Mouse (Mus musculus): ENCODE measurements around the gene Sorcs2. TPM values are rescaled to one million over a fixed set of nuclear protein-coding genes. Genes with fewer than 3 reads are reported as not detected.
A peak's percentile ranks its signal among the peaks of the same experiment; 100 is the strongest.

The Sorcs2 gene
- total RNA-seq (2021), result 1 to 10 TPM; 2.2 to 4.3 TPM
- long read RNA-seq, experiment 1, partial matches to known transcripts, result 0 of 1 reads
- long read RNA-seq, experiment 1, other reads (novel, unspliced or antisense), result 1 of 1 reads
- long read RNA-seq, experiment 2, partial matches to known transcripts, result 1 of 2 reads
- long read RNA-seq, experiment 2, other reads (novel, unspliced or antisense), result 1 of 2 reads

GRCm38 (mm10) chr5:36397837-36398282 lies at the start of gene Sorcs2:
Gene Sorcs2, minus strand, starts transcription at chr5:36398139.
- DNase-seq, result peak; percentile 80

GRCm38 (mm10) chr5:36446166-36446890 lies 48.4 kb upstream of the Sorcs2 start:
- DNase-seq, result no peak

GRCm38 (mm10) chr5:36445028-36445427 lies 47.1 kb upstream of the Sorcs2 start:
- DNase-seq, result no peak

- DNase-seq, result no peak
Observed at GRCm38 (mm10) chr5:36444611-36445010, 46.7 kb upstream of the Sorcs2 start.

GRCm38 (mm10) chr5:36440741-36441140 lies 42.8 kb upstream of the Sorcs2 start:
- DNase-seq, result no peak

GRCm38 (mm10) chr5:36436858-36437257 lies 38.9 kb upstream of the Sorcs2 start:
- no peak for DNase-seq

- DNase-seq, result no peak
Observed at GRCm38 (mm10) chr5:36434398-36434967, 36.5 kb upstream of the Sorcs2 start.

- DNase-seq, result no peak
Observed at GRCm38 (mm10) chr5:36431711-36432110, 33.8 kb upstream of the Sorcs2 start.

GRCm38 (mm10) chr5:36429551-36429950 lies 31.6 kb upstream of the Sorcs2 start:
- DNase-seq, result no peak

GRCm38 (mm10) chr5:36427831-36428230 lies 29.9 kb upstream of the Sorcs2 start:
- DNase-seq, result no peak

GRCm38 (mm10) chr5:36426404-36426803 lies 28.5 kb upstream of the Sorcs2 start:
- no peak for DNase-seq

GRCm38 (mm10) chr5:36424676-36425075 lies 26.7 kb upstream of the Sorcs2 start:
- DNase-seq, result no peak

- no peak for DNase-seq
Observed at GRCm38 (mm10) chr5:36422689-36423088, 24.8 kb upstream of the Sorcs2 start.

GRCm38 (mm10) chr5:36419861-36420260 lies 21.9 kb upstream of the Sorcs2 start:
- no peak for DNase-seq

- DNase-seq, result no peak
Observed at GRCm38 (mm10) chr5:36414712-36415331, 16.9 kb upstream of the Sorcs2 start.

- DNase-seq, result peak; percentile 63
Observed at GRCm38 (mm10) chr5:36398463-36399364, 775 bp upstream of the Sorcs2 start.

- DNase-seq, result no peak
Observed at GRCm38 (mm10) chr5:36397384-36397759, 567 bp downstream of the Sorcs2 start.

GRCm38 (mm10) chr5:36396491-36397383 lies 1.2 kb downstream of the Sorcs2 start:
- DNase-seq, result no peak

GRCm38 (mm10) chr5:36396011-36396410 lies 1.9 kb downstream of the Sorcs2 start:
- DNase-seq, result peak; percentile 63

GRCm38 (mm10) chr5:36394840-36395515 lies 3.0 kb downstream of the Sorcs2 start:
- no peak for DNase-seq

Data from gastrocnemius, postnatal 25 days (tissue).